ENCODE assay signal across 8 mouse cellular contexts in genomic region chr8:105758277-105759108, GRCm38 (mm10). TPM values are rescaled to one million over a fixed set of nuclear protein-coding genes. Genes with fewer than 3 reads are reported as not detected.
DNase-seq lines count a peak whose midpoint lies in the region; ATAC-seq and TF ChIP-seq lines count a peak whose summit lies in the region.

TSS of gene Gfod2 (minus strand) at chr8:105758664.

- H3K27ac ChIP-seq in CH12.LX (ENCODE audit: insufficient read depth, low read depth): no peak within 1 kb of the TSS
- peak within 1 kb of the TSS; percentile 66; the same call in 1 of the 2 replicates for H3K27ac ChIP-seq in forebrain, embryonic 11.5 days (ENCODE audit: low read depth, low read length)
- H3K27ac ChIP-seq in heart, postnatal 0 days (ENCODE audit: low read depth): peak within 1 kb of the TSS; percentile 54
- peak within 1 kb of the TSS; percentile 57 for H3K27ac ChIP-seq in liver, embryonic 16.5 days (ENCODE audit: low read length)
- peak within 1 kb of the TSS; percentile 95 for H3K27ac ChIP-seq in neural tube, embryonic 13.5 days (replicated peaks)
- peak within 1 kb of the TSS; percentile 47 for H3K27ac ChIP-seq in testis, adult 2 months (ENCODE audit: control insufficient read depth, insufficient read depth, low read depth, low read length)

- TF ChIP-seq EP300 in CH12.LX (IDR thresholded peaks at IDR 0.05; ENCODE audit: low read length): no peak
- TF ChIP-seq EP300 in heart, postnatal 0 days (IDR thresholded peaks at IDR 0.05; ENCODE audit: low read depth): no peak

- no peak for TF ChIP-seq CTCF in CH12.LX (conservative IDR thresholded peaks at IDR 0.05 in 1 of 2, IDR thresholded peaks at IDR 0.05 in 1 of 2; ENCODE audit: low read depth in 2 of 2, low read length in 2 of 2)
- TF ChIP-seq CTCF in heart, postnatal 0 days (IDR thresholded peaks at IDR 0.05; ENCODE audit: low read depth): no peak
- TF ChIP-seq CTCF in testis, adult 2 months (IDR thresholded peaks at IDR 0.05; ENCODE audit: control insufficient read depth, insufficient read depth, insufficient replicate concordance, low read depth, low read length): no peak

- ATAC-seq in forebrain, embryonic 11.5 days (replicated peaks; ENCODE audit: low FRiP score): peak; percentile 97
- peak; percentile 100 for ATAC-seq in heart, postnatal 0 days (ENCODE audit: insufficient read depth, low read depth)
- peak; percentile 98 for ATAC-seq in liver, embryonic 16.5 days (ENCODE audit: low read depth)
- peak; percentile 97 for ATAC-seq in neural tube, embryonic 13.5 days (ENCODE audit: low read depth)

- peaks cover 0 to 13% of the 10 kb centered on the region in 2 experiments; a peak in 2 of 4 replicates for H3K4me1 ChIP-seq in CH12.LX (ENCODE audit: control insufficient read depth in 1 of 2, insufficient read depth in 2 of 2)
- H3K4me1 ChIP-seq in forebrain, embryonic 11.5 days (replicated peaks; ENCODE audit: control insufficient read depth, insufficient read depth, low read length): peaks cover 2% of the 10 kb centered on the region; the same call in 1 of the 2 replicates
- peaks cover 12% of the 10 kb centered on the region; the same call in 1 of the 2 replicates for H3K4me1 ChIP-seq in heart, postnatal 0 days (ENCODE audit: control insufficient read depth, insufficient read depth)
- H3K4me1 ChIP-seq in liver, embryonic 16.5 days (ENCODE audit: control insufficient read depth, low read depth, low read length): peaks cover 11% of the 10 kb centered on the region
- peaks cover 44% of the 10 kb centered on the region for H3K4me1 ChIP-seq in neural tube, embryonic 13.5 days (replicated peaks)
- H3K4me1 ChIP-seq in testis, adult 2 months (ENCODE audit: control insufficient read depth, insufficient read depth, low read length): peaks cover 6% of the 10 kb centered on the region

- in situ Hi-C loops in CH12.LX (cut with MboI; ENCODE audit: low pct_ligation_motif_present, low pct_unique_long_range_greater_than_20kb, low sequenced_read_pairs): no loop called here

- 4% methylated on average over 57 of the region's 57 CpGs for WGBS in forebrain, embryonic 11.5 days
- WGBS in heart, postnatal 0 days: 2% methylated on average over 57 of the region's 57 CpGs
- WGBS in liver, embryonic 16.5 days (ENCODE audit: insufficient replicate concordance): 3% methylated on average over 57 of the region's 57 CpGs
- WGBS in neural tube, embryonic 13.5 days: 4% methylated on average over 57 of the region's 57 CpGs

- H3K79me2 ChIP-seq in CH12.LX (replicated peaks; ENCODE audit: control insufficient read depth, extremely low read depth, insufficient read depth, poor library complexity, severe bottlenecking): no peaks in the 10 kb centered on the region

- H3K9me3 ChIP-seq in CH12.LX (replicated peaks; ENCODE audit: low read length): no peaks in the 10 kb centered on the region
- H3K9me3 ChIP-seq in forebrain, embryonic 11.5 days (ENCODE audit: control insufficient read depth, low read length): no peaks in the 10 kb centered on the region
- no peaks in the 10 kb centered on the region for H3K9me3 ChIP-seq in heart, postnatal 0 days (replicated peaks; ENCODE audit: control insufficient read depth, low read length)
- no peaks in the 10 kb centered on the region for H3K9me3 ChIP-seq in liver, embryonic 16.5 days (replicated peaks; ENCODE audit: control insufficient read depth, low read length)
- H3K9me3 ChIP-seq in neural tube, embryonic 13.5 days: no peaks in the 10 kb centered on the region

- dilution Hi-C loops in CH12.LX (cut with MboI; ENCODE audit: extremely low pct_ligation_motif_present, extremely low pct_unique_long_range_greater_than_20kb, low sequenced_read_pairs): no loop called here

- peak within 1 kb of the TSS; percentile 51 to 93 (median 83) for H3K4me3 ChIP-seq in CH12.LX (replicated peaks in 1 of 3; ENCODE audit: low read depth in 2 of 3, low read length in 2 of 3, poor library complexity in 1 of 3)
- peak within 1 kb of the TSS; percentile 90 for H3K4me3 ChIP-seq in forebrain, embryonic 11.5 days (ENCODE audit: low read depth, low read length)
- H3K4me3 ChIP-seq in heart, postnatal 0 days (ENCODE audit: low read depth, low read length): peak within 1 kb of the TSS; percentile 79
- H3K4me3 ChIP-seq in liver, embryonic 16.5 days (ENCODE audit: low read depth, low read length): peak within 1 kb of the TSS; percentile 93
- H3K4me3 ChIP-seq in neural tube, embryonic 13.5 days: peak within 1 kb of the TSS; percentile 80
- peak within 1 kb of the TSS; percentile 84 for H3K4me3 ChIP-seq in testis, adult 2 months (ENCODE audit: control insufficient read depth, low read depth, low read length)

- H3K9ac ChIP-seq in CH12.LX (ENCODE audit: insufficient read depth, low read depth): peak within 1 kb of the TSS; percentile 56
- H3K9ac ChIP-seq in forebrain, embryonic 11.5 days (ENCODE audit: low read length): peak within 1 kb of the TSS; percentile 91
- H3K9ac ChIP-seq in heart, postnatal 0 days (replicated peaks; ENCODE audit: low read depth, low read length): peak within 1 kb of the TSS; percentile 56
- H3K9ac ChIP-seq in liver, embryonic 16.5 days (ENCODE audit: low read depth, low read length): peak within 1 kb of the TSS; percentile 80
- H3K9ac ChIP-seq in neural tube, embryonic 13.5 days: peak within 1 kb of the TSS; percentile 88

- no peaks in the 10 kb centered on the region for H3K27me3 ChIP-seq in CH12.LX (replicated peaks)
- H3K27me3 ChIP-seq in forebrain, embryonic 11.5 days (ENCODE audit: control insufficient read depth, insufficient read depth, low read length): no peaks in the 10 kb centered on the region
- no peaks in the 10 kb centered on the region for H3K27me3 ChIP-seq in heart, postnatal 0 days (ENCODE audit: control insufficient read depth, insufficient read depth, low read length)
- H3K27me3 ChIP-seq in liver, embryonic 16.5 days (ENCODE audit: control insufficient read depth, insufficient read depth, low read depth, low read length): no peaks in the 10 kb centered on the region
- H3K27me3 ChIP-seq in neural tube, embryonic 13.5 days: no peaks in the 10 kb centered on the region
- H3K27me3 ChIP-seq in testis, adult 2 months (ENCODE audit: control insufficient read depth, insufficient read depth, low read length): no peaks in the 10 kb centered on the region

- DNase-seq in CH12.LX (ENCODE audit: extremely low read depth): peak; percentile 89
- DNase-seq in c-Kit-positive CD71-positive TER-119-negative erythroid progenitor cells, embryonic 14.5 days (ENCODE audit: low read depth): peak; percentile 93
- peak; percentile 99 for DNase-seq in forebrain, embryonic 11.5 days (ENCODE audit: low spot score)
- peak; percentile 96 for DNase-seq in heart, postnatal 0 days (ENCODE audit: low spot score)
- DNase-seq in kidney, postnatal 4 days: peak; percentile 99

- no peak for TF ChIP-seq RAD21 in CH12.LX (IDR thresholded peaks at IDR 0.05; ENCODE audit: low read depth, low read length)

- H3K36me3 ChIP-seq in CH12.LX (replicated peaks in 1 of 2; ENCODE audit: control insufficient read depth in 1 of 2, insufficient read depth in 1 of 2, low read length in 1 of 2): peaks cover 0 to 2% of the 10 kb centered on the region in 2 experiments
- H3K36me3 ChIP-seq in forebrain, embryonic 11.5 days (ENCODE audit: control insufficient read depth, insufficient read depth, low read length): no peaks in the 10 kb centered on the region
- H3K36me3 ChIP-seq in heart, postnatal 0 days (replicated peaks; ENCODE audit: control insufficient read depth, insufficient read depth, low read length): no peaks in the 10 kb centered on the region
- H3K36me3 ChIP-seq in liver, embryonic 16.5 days (ENCODE audit: control insufficient read depth, insufficient read depth): no peaks in the 10 kb centered on the region
- H3K36me3 ChIP-seq in neural tube, embryonic 13.5 days: no peaks in the 10 kb centered on the region
- H3K36me3 ChIP-seq in testis, adult 2 months (ENCODE audit: control insufficient read depth, insufficient read depth, low read length): no peaks in the 10 kb centered on the region

- peak; percentile 76 for TF ChIP-seq POLR2A in CH12.LX (IDR thresholded peaks at IDR 0.05; ENCODE audit: low read depth, low read length)
- peak; percentile 65 for TF ChIP-seq POLR2A in testis, adult 2 months (IDR thresholded peaks at IDR 0.05; ENCODE audit: control insufficient read depth, low read depth, low read length)

- peak within 1 kb of the TSS; percentile 94 for H3K4me2 ChIP-seq in CH12.LX (ENCODE audit: insufficient read depth, low read depth, poor library complexity, severe bottlenecking)
- peak within 1 kb of the TSS; percentile 80 for H3K4me2 ChIP-seq in forebrain, embryonic 11.5 days (ENCODE audit: low read depth, low read length, severe bottlenecking)
- H3K4me2 ChIP-seq in heart, postnatal 0 days (ENCODE audit: low read depth, low read length): peak within 1 kb of the TSS; percentile 78
- H3K4me2 ChIP-seq in liver, embryonic 16.5 days (ENCODE audit: low read depth, low read length): peak within 1 kb of the TSS; percentile 99
- H3K4me2 ChIP-seq in neural tube, embryonic 13.5 days: peak within 1 kb of the TSS; percentile 69

TF ChIP-seq in CH12.LX, 34 proteins besides CTCF, POLR2A, EP300 and RAD21 (continues in another document):
- TF ChIP-seq MAZ (IDR thresholded peaks at IDR 0.05; ENCODE audit: low read depth, low read length): 0 out of 2 replicates have a peak, but pooled peaks have one; percentile 37
- peak; percentile 27; the same call in 1 of the 2 replicates for TF ChIP-seq ZMIZ1 (IDR thresholded peaks at IDR 0.05; ENCODE audit: low read depth, low read length)
- TF ChIP-seq RCOR1 (conservative IDR thresholded peaks at IDR 0.05; ENCODE audit: low read depth, low read length): no peak
- no peak for TF ChIP-seq POLR2AphosphoS2 (IDR thresholded peaks at IDR 0.05; ENCODE audit: low read depth, low read length)
- TF ChIP-seq ZNF384 (IDR thresholded peaks at IDR 0.05; ENCODE audit: low read depth, low read length): peak; percentile 78
- TF ChIP-seq MYC (IDR thresholded peaks at IDR 0.05; ENCODE audit: low read depth, low read length): no peak
- peak; percentile 20; the same call in 1 of the 2 replicates for TF ChIP-seq HCFC1 (IDR thresholded peaks at IDR 0.05; ENCODE audit: low read depth, low read length)
- TF ChIP-seq IRF4 (IDR thresholded peaks at IDR 0.05; ENCODE audit: low read depth, low read length): peak; percentile 41; the same call in 1 of the 2 replicates
- TF ChIP-seq MEF2A (IDR thresholded peaks at IDR 0.05; ENCODE audit: borderline replicate concordance, low read depth, low read length): no peak

RNA-seq across cellular contexts. Expression of gene Gfod2, which starts in this region (rescaled TPM):
- 3.1 and 4.7 TPM in 2 replicates for total RNA-seq in CH12.LX (2012; rRNA removed)
- 1.7 and 1.8 TPM in 2 replicates for total RNA-seq in CH12.LX (2014; rRNA removed)
- polyA plus RNA-seq in CH12.LX (2012; ENCODE audit: insufficient read length, low read depth): 3.1 and 3.4 TPM in 2 replicates
- 38.0 and 49.3 TPM in 2 replicates for polyA plus RNA-seq in forebrain, embryonic 11.5 days (2014; fragmentation: Nextera tagmentation; extraction: Ambion mirVana)
- 2.4 and 5.8 TPM in 2 replicates for total RNA-seq in heart, postnatal 0 days (2014; rRNA removed; ENCODE audit: low replicate concordance)
- polyA plus RNA-seq in heart, postnatal 0 days (2015; fragmentation: Nextera tagmentation; extraction: Ambion mirVana): 6.5 and 6.6 TPM in 2 replicates
- polyA plus RNA-seq in liver, embryonic 16.5 days (2015; fragmentation: Nextera tagmentation; extraction: Ambion mirVana): 1.6 and 1.8 TPM in 2 replicates
- polyA plus RNA-seq in neural tube, embryonic 13.5 days (2015; fragmentation: Nextera tagmentation; extraction: Ambion mirVana): 66.7 and 72.4 TPM in 2 replicates
- polyA plus RNA-seq in testis, adult 2 months (2012; rRNA removed): 2.5 and 3.3 TPM in 2 replicates
